Mouse (Mus musculus): Measurements from ENCODE around the gene Pus7l. TPM values are rescaled to one million over a fixed set of nuclear protein-coding genes. Genes with fewer than 3 reads are reported as not detected.

The Pus7l gene
- polyA plus RNA-seq, 1 experiment from 2014 or later = 11.9 TPM

DNA sequence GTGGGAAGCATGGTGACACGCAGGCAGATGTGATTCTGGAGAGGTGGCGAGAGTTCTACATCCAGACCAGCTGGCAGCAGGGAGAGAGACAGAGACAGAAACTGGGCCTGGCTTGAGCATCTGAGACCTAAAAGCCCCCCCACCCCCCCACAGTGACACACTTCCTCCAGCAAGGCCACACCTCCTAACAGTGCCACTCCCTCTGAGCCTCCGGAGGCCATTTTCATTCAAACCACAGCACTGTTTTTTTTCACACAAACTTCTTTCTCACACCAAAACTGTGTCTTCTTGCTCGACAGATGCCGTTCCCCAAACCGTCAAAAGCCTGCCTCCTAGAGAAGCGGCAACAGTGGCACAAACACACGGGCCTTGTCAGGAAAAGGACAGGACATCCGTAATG is 10.2 kb upstream of the Pus7l start:
- 93% methylated on average over 9 of the region's 9 CpGs for WGBS
- DNase-seq (ENCODE audit: low spot score) = no peak
- peaks cover 4% of the 10 kb centered on the region for H3K9me3 ChIP-seq (ENCODE audit: control insufficient read depth, low read length)

DNA sequence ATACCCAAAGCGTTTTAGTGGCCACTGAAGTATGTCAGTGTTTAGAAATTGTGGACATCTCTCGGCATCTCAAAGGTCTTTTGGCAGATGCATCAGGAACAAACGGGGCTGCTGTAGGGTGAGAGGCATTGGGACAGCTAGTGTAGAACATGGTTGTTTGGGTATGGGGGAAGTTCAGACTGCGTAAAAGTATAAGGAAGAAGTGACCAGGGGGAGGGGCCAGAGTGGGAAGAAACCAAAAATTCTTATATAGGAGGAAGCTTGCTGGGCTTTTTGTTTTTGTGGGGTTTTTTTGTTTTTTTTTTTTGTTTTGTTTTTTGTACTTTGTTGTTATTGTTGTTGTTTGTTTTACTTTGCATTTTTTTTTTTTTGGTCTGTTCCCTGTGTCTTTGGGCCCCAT is 1.5 kb upstream of the Pus7l start:
- Histone ChIP-seq H3K9me3 (ENCODE audit: control insufficient read depth, low read length) (peaks cover 3% of the 10 kb centered on the region), H3K4me3 (ENCODE audit: low read depth, low read length) (no peak overlapping the region), H3K4me2 (ENCODE audit: low read depth) (no peak overlapping the region), H3K27ac (ENCODE audit: low read depth, low read length) (no peak overlapping the region), H3K36me3 (ENCODE audit: control insufficient read depth, insufficient read depth, low read length) (no peaks in the 10 kb centered on the region), H3K9ac (ENCODE audit: low read length) (no peak overlapping the region), H3K4me1 (ENCODE audit: control insufficient read depth, insufficient read depth, low read length) (no peaks in the 10 kb centered on the region), H3K27me3 (ENCODE audit: control insufficient read depth, insufficient read depth, low read length) (no peaks in the 10 kb centered on the region)
- WGBS = 88% methylated on average over 4 of the region's 4 CpGs
- ATAC-seq (ENCODE audit: insufficient read depth, low FRiP score, low TSS enrichment) (no peak), DNase-seq (ENCODE audit: low spot score) (no peak)

More for the DNA sequence above, 10.2 kb upstream of the Pus7l start:
- Histone ChIP-seq H3K4me3 (ENCODE audit: low read depth, low read length) (no peak overlapping the region), H3K9ac (ENCODE audit: low read length) (no peak overlapping the region), H3K36me3 (ENCODE audit: control insufficient read depth, insufficient read depth, low read length) (no peaks in the 10 kb centered on the region), H3K4me2 (ENCODE audit: low read depth) (no peak overlapping the region), H3K27ac (ENCODE audit: low read depth, low read length) (no peak overlapping the region), H3K4me1 (ENCODE audit: control insufficient read depth, insufficient read depth, low read length) (no peaks in the 10 kb centered on the region), H3K27me3 (ENCODE audit: control insufficient read depth, insufficient read depth, low read length) (no peaks in the 10 kb centered on the region)
- no peak for ATAC-seq (ENCODE audit: insufficient read depth, low FRiP score, low TSS enrichment)

DNA sequence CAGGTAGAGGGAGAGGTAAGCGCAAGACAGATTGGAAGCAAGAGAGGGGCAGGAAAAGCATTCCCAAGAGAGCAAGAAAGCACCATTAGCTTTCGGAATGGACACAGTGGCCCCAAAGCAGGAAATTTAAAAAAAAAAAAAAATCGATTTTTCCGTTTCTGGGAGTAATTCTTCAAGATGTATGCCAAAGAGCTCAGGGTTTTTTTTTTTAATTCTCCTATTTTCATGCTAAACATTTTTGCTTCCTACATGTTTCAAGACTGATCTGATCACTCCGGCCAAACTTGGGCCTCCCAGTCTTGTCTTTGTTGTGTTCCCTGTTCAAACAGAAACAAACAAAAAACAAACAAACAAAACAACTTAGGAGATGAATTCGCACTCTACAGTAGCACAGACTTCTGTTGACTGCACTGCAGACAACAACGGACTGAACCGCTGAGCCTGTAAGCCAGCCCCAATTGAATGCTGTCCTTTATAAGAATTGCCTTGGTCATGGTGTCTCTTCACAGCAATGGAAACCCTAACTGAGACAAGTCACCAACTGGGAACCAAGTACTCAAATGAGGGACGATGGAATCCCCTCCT is 797 bp upstream of the Pus7l start:
- Histone ChIP-seq H3K9ac (ENCODE audit: low read length) (peak overlapping the region; percentile 71), H3K27ac (ENCODE audit: low read depth, low read length) (no peak overlapping the region), H3K4me1 (ENCODE audit: control insufficient read depth, insufficient read depth, low read length) (no peaks in the 10 kb centered on the region), H3K27me3 (ENCODE audit: control insufficient read depth, insufficient read depth, low read length) (no peaks in the 10 kb centered on the region), H3K4me2 (ENCODE audit: low read depth) (peak overlapping the region; percentile 65), H3K4me3 (ENCODE audit: low read depth, low read length) (peak overlapping the region; percentile 67), H3K36me3 (ENCODE audit: control insufficient read depth, insufficient read depth, low read length) (no peaks in the 10 kb centered on the region), H3K9me3 (ENCODE audit: control insufficient read depth, low read length) (no peaks in the 10 kb centered on the region)
- WGBS = 50% methylated on average over 9 of the region's 9 CpGs
- ATAC-seq (ENCODE audit: insufficient read depth, low FRiP score, low TSS enrichment) (no peak), DNase-seq (ENCODE audit: low spot score) (no peak)

DNA sequence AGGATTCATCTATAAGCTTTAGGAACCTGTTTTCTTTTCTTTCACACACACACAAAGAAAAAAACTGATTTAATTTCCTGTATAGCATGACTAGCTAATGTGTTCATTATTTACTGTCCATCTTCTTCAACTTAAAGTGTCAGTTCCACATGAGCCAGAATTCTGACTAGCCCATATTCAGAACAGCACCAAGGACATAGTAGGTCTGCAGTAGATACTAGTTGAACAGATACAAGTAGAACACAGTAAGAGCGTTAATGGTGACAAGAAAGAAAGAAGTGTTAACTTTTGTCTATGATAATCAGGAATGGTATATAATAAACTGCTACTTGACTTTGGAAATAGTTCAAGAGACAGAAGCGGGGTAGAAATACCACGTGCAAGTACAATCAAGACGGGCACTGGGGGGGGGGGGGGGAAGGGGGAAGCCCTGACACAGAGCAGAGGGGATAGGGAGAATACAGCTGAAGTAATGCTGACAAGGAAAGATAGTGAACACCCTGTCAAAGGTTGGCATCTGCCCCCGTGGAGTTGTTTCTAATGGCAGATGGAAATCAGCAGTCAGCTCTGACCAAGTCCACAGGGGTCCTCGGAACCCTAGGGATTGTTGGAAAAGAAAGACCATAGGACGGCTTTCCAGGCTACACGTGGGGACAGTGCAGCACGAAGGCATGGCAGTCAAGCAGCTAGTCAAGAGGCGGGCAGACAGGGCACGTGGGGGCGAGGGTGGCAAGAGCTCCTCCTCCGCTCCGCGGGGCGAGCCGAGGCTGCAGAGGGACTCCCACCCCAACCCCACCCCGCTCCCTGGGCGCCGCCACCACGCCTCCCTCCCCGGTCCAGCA is 559 bp downstream of the Pus7l start:
- H3K27me3 ChIP-seq (ENCODE audit: control insufficient read depth, insufficient read depth, low read length) = no peaks in the 10 kb centered on the region
- H3K4me3 ChIP-seq (ENCODE audit: low read depth, low read length) = peak overlapping the region; percentile 67
- WGBS = 14% methylated on average over 19 of the region's 22 CpGs
- DNase-seq (ENCODE audit: low spot score) (no peak), ATAC-seq (ENCODE audit: insufficient read depth, low FRiP score, low TSS enrichment) (peak; percentile 81)
- H3K9me3 ChIP-seq (ENCODE audit: control insufficient read depth, low read length) = no peaks in the 10 kb centered on the region
- H3K36me3 ChIP-seq (ENCODE audit: control insufficient read depth, insufficient read depth, low read length) = no peaks in the 10 kb centered on the region
- no peaks in the 10 kb centered on the region for H3K4me1 ChIP-seq (ENCODE audit: control insufficient read depth, insufficient read depth, low read length)
- peak overlapping the region; percentile 71 for H3K9ac ChIP-seq (ENCODE audit: low read length)
- H3K4me2 ChIP-seq (ENCODE audit: low read depth) = peak overlapping the region; percentile 65
- H3K27ac ChIP-seq (ENCODE audit: low read depth, low read length) = no peak overlapping the region

DNA sequence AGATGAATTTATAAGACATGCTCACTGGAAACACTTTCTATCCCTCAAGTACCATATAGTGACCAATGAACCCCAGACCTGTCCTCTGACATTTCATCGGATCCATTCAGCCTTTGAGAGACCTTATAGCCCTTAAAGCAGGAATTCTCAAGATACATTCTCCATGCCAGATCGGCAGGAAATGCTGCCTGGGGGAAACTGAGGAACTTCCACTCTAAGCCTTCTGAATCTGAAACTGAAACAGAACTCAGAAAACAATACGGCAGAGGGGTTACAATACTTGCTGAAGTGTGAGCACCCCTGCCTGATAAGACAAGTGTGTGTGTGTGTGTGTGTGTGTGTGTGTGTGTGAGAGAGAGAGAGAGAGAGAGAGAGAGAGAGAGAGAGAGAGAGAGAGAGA is 4.1 kb downstream of the Pus7l start:
- no peak overlapping the region for H3K4me2 ChIP-seq (ENCODE audit: low read depth)
- WGBS = 90% methylated on average over 3 of the region's 3 CpGs
- DNase-seq (ENCODE audit: low spot score) (no peak), ATAC-seq (ENCODE audit: insufficient read depth, low FRiP score, low TSS enrichment) (no peak)
- H3K9ac ChIP-seq (ENCODE audit: low read length) = no peak overlapping the region
- H3K36me3 ChIP-seq (ENCODE audit: control insufficient read depth, insufficient read depth, low read length) = no peaks in the 10 kb centered on the region
- no peak overlapping the region for H3K4me3 ChIP-seq (ENCODE audit: low read depth, low read length)
- no peaks in the 10 kb centered on the region for H3K4me1 ChIP-seq (ENCODE audit: control insufficient read depth, insufficient read depth, low read length)
- no peaks in the 10 kb centered on the region for H3K27me3 ChIP-seq (ENCODE audit: control insufficient read depth, insufficient read depth, low read length)
- H3K27ac ChIP-seq (ENCODE audit: low read depth, low read length) = no peak overlapping the region
- H3K9me3 ChIP-seq (ENCODE audit: control insufficient read depth, low read length) = no peaks in the 10 kb centered on the region

DNA sequence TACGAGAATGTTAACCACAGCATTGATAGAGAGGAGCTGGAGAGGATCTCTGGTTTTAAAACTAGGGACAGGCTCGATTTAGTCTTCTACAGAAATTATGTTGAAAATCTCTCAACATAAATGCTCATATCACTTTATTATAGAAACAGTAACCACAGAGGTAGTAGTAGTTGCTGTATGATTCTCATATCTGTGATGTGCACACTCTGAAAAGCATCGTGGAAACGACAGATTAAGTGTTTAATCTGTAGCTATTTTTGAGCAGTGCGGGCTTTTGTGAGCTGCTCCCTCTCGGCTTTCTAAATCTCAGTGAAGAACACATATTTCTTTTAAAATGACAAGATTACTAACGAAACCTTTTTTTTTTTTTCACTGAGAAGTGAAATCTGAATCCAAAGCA is 7.8 kb downstream of the Pus7l start:
- WGBS = 93% methylated on average over 7 of the region's 7 CpGs
- no peaks in the 10 kb centered on the region for H3K9me3 ChIP-seq (ENCODE audit: control insufficient read depth, low read length)
- H3K27me3 ChIP-seq (ENCODE audit: control insufficient read depth, insufficient read depth, low read length) = no peaks in the 10 kb centered on the region
- no peaks in the 10 kb centered on the region for H3K36me3 ChIP-seq (ENCODE audit: control insufficient read depth, insufficient read depth, low read length)
- H3K27ac ChIP-seq (ENCODE audit: low read depth, low read length) = no peak overlapping the region
- no peak overlapping the region for H3K4me3 ChIP-seq (ENCODE audit: low read depth, low read length)
- ATAC-seq (ENCODE audit: insufficient read depth, low FRiP score, low TSS enrichment) (no peak), DNase-seq (ENCODE audit: low spot score) (no peak)
- no peak overlapping the region for H3K4me2 ChIP-seq (ENCODE audit: low read depth)
- H3K9ac ChIP-seq (ENCODE audit: low read length) = no peak overlapping the region
- no peaks in the 10 kb centered on the region for H3K4me1 ChIP-seq (ENCODE audit: control insufficient read depth, insufficient read depth, low read length)

DNA sequence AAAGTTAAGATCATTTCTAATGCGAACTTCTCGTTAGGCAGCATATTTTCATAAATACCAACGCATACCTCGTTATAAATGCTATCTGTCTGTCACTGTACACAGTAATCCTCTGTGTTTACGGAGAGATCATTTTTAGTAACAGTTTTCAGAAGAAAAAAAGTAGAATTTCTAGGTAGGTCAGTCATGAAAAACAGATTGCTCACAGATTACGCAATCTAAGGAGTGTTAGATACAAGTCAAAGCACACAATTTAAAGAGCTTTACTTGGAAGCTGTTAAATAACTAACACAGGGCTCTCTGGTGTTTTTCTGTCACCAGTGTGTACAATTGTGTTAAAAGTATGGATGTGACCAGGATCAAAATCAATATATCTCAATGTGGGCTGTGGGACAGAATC is 10.4 kb downstream of the Pus7l start:
- Histone ChIP-seq H3K4me2 (ENCODE audit: low read depth) (no peak overlapping the region), H3K4me1 (ENCODE audit: control insufficient read depth, insufficient read depth, low read length) (no peaks in the 10 kb centered on the region), H3K9ac (ENCODE audit: low read length) (no peak overlapping the region), H3K27ac (ENCODE audit: low read depth, low read length) (no peak overlapping the region), H3K9me3 (ENCODE audit: control insufficient read depth, low read length) (no peaks in the 10 kb centered on the region), H3K27me3 (ENCODE audit: control insufficient read depth, insufficient read depth, low read length) (no peaks in the 10 kb centered on the region), H3K36me3 (ENCODE audit: control insufficient read depth, insufficient read depth, low read length) (no peaks in the 10 kb centered on the region), H3K4me3 (ENCODE audit: low read depth, low read length) (no peak overlapping the region)
- no peak for ATAC-seq (ENCODE audit: insufficient read depth, low FRiP score, low TSS enrichment)
- 96% methylated on average over 6 of the region's 6 CpGs for WGBS
- no peak for DNase-seq (ENCODE audit: low spot score)

DNA sequence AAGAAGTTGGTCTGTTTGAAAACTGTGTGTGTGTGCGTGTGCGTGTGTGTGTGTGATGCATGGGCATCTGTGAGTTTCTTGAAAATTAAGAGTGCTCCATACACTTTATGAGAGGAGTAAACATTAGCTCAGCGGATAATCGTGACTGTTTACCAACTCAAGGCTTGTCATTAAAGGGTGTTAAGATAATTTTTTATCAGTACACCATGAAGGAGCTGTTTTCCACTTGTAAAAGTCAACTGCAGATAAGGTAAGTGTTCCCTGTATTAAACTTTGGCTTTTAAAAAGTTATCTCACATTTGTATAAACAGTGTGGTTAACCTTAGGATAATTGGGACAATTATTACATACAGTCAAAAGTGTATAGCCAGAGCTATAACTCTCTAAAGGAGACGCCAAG is 11.0 kb downstream of the Pus7l start:
- Histone ChIP-seq H3K4me2 (ENCODE audit: low read depth) (no peak overlapping the region), H3K4me3 (ENCODE audit: low read depth, low read length) (no peak overlapping the region), H3K27ac (ENCODE audit: low read depth, low read length) (no peak overlapping the region), H3K9ac (ENCODE audit: low read length) (no peak overlapping the region), H3K4me1 (ENCODE audit: control insufficient read depth, insufficient read depth, low read length) (no peaks in the 10 kb centered on the region), H3K9me3 (ENCODE audit: control insufficient read depth, low read length) (no peaks in the 10 kb centered on the region), H3K27me3 (ENCODE audit: control insufficient read depth, insufficient read depth, low read length) (no peaks in the 10 kb centered on the region), H3K36me3 (ENCODE audit: control insufficient read depth, insufficient read depth, low read length) (no peaks in the 10 kb centered on the region)
- DNase-seq (ENCODE audit: low spot score) = no peak
- 94% methylated on average over 5 of the region's 5 CpGs for WGBS
- no peak for ATAC-seq (ENCODE audit: insufficient read depth, low FRiP score, low TSS enrichment)

DNA sequence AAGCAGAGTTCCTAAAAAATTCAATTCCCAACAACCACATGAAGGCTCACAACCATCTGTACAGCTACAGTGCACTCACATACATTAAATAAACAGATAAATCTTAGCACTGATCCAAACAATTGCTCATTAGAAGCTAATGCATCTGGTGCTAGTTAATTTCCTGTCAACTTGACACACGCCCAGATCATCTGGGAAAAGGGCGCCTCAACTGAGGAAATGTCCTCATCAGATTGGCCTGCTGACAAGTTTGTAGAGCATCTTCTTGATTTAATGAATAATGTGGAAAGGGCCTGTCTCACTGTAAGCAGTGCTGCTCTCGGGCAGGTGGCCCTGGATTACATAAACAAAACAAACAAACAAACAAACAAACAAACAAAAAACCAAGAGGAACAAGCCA is 12.8 kb downstream of the Pus7l start:
- Histone ChIP-seq H3K4me2 (ENCODE audit: low read depth) (no peak overlapping the region), H3K27ac (ENCODE audit: low read depth, low read length) (no peak overlapping the region), H3K36me3 (ENCODE audit: control insufficient read depth, insufficient read depth, low read length) (no peaks in the 10 kb centered on the region), H3K9me3 (ENCODE audit: control insufficient read depth, low read length) (no peaks in the 10 kb centered on the region), H3K4me1 (ENCODE audit: control insufficient read depth, insufficient read depth, low read length) (no peaks in the 10 kb centered on the region), H3K4me3 (ENCODE audit: low read depth, low read length) (no peak overlapping the region), H3K9ac (ENCODE audit: low read length) (no peak overlapping the region), H3K27me3 (ENCODE audit: control insufficient read depth, insufficient read depth, low read length) (no peaks in the 10 kb centered on the region)
- no peak for ATAC-seq (ENCODE audit: insufficient read depth, low FRiP score, low TSS enrichment)
- no peak for DNase-seq (ENCODE audit: low spot score)
- 92% methylated on average over 3 of the region's 3 CpGs for WGBS

Data from neural tube, embryonic 11.5 days (tissue).